Mouse (Mus musculus): ENCODE data around the gene Apof. TPM values are rescaled to one million over a fixed set of nuclear protein-coding genes. Genes with fewer than 3 reads are reported as not detected.

The Apof gene
- total RNA-seq, 2 experiments from 2014 or later, result 0.20 TPM; not detected in 1

- DNase-seq, result no peak
Measured at GRCm38 (mm10) chr10:128298702-128299171, 30.3 kb downstream of the Apof start, which contains the start of gene Il23a. Il23a (minus strand) TSS chr10:128298752.

- DNase-seq, result no peak
Measured at GRCm38 (mm10) chr10:128302357-128302756, 33.9 kb downstream of the Apof start.

GRCm38 (mm10) chr10:128302785-128303125, 34.3 kb downstream of the Apof start:
- peak; percentile 33 for DNase-seq

GRCm38 (mm10) chr10:128303126-128304021, 34.9 kb downstream of the Apof start, which contains the start of gene Pan2:
Pan2 (plus strand) TSS chr10:128303335.
- peak; percentile 96 for DNase-seq

- no peak for DNase-seq
Measured at GRCm38 (mm10) chr10:128309654-128310053, 41.2 kb downstream of the Apof start.

- peak; percentile 31 for DNase-seq
Measured at GRCm38 (mm10) chr10:128310177-128310576, 41.7 kb downstream of the Apof start.

GRCm38 (mm10) chr10:128310902-128311301, 42.4 kb downstream of the Apof start:
- DNase-seq, result no peak

GRCm38 (mm10) chr10:128315578-128315977, 47.1 kb downstream of the Apof start:
- DNase-seq, result no peak

Other genes starting within 250 kb of the Apof start
- gene Naca, start 233.1 kb upstream of the Apof start, total RNA-seq (2021), result 100 to 1,000 TPM; 517 to 566 TPM
- gene Ptges3, start 209.7 kb upstream of the Apof start, total RNA-seq (2021), result 10 to 100 TPM; 76.1 to 84.5 TPM
- 1,000 to 10,000 TPM; 3,585 to 4,036 TPM for gene Atp5b, start 185.4 kb upstream of the Apof start, total RNA-seq (2021)
- gene Baz2a, start 177.1 kb upstream of the Apof start, total RNA-seq (2021), result 10 to 100 TPM; 16.1 to 22.7 TPM
- gene Rbms2, start 88.4 kb upstream of the Apof start, total RNA-seq (2021), result 10 to 100 TPM; 64.2 to 65.3 TPM
- gene Gls2, start 74.2 kb upstream of the Apof start, total RNA-seq (2021), result 1 to 10 TPM; 1.1 to 1.4 TPM
- gene Spryd4, start 56.9 kb upstream of the Apof start, total RNA-seq (2021), result 10 to 100 TPM; 36.9 to 37.7 TPM
- not detected for gene Mip, start 42.8 kb upstream of the Apof start, total RNA-seq (2021)
- 1 to 10 TPM; 7.5 to 8.8 TPM for gene Timeless, start 36.6 kb upstream of the Apof start, total RNA-seq (2021)
- under 1 TPM; 0.14 to 0.20 TPM for gene Apon, start 14.6 kb upstream of the Apof start, total RNA-seq (2021)
- 1 to 10 TPM; 5.9 to 7.6 TPM for gene Stat2, start 1.9 kb downstream of the Apof start, total RNA-seq (2021)
- not detected for gene Il23a, start 30.1 kb downstream of the Apof start, total RNA-seq (2021)
- 10 to 100 TPM in 1 of 2 experiments, 1 to 10 TPM in 1; 10.0 to 13.9 TPM for gene Pan2, start 34.7 kb downstream of the Apof start, total RNA-seq (2021)
- gene Cnpy2, start 53.8 kb downstream of the Apof start, total RNA-seq (2021), result 10 to 100 TPM; 62.5 to 71.7 TPM
- 100 to 1,000 TPM; 483 to 549 TPM for gene Cs, start 69.1 kb downstream of the Apof start, total RNA-seq (2021)
- gene Coq10a, start 100.3 kb downstream of the Apof start, total RNA-seq (2021), result 100 to 1,000 TPM; 170 to 198 TPM
- 10 to 100 TPM; 47.3 to 50.9 TPM for gene Ankrd52, start 108.4 kb downstream of the Apof start, total RNA-seq (2021)
- not detected for gene Slc39a5, start 132.6 kb downstream of the Apof start, total RNA-seq (2021)
- 10 to 100 TPM; 50.7 to 51.3 TPM for gene Nabp2, start 142.8 kb downstream of the Apof start, total RNA-seq (2021)
- 10 to 100 TPM; 16.4 to 19.1 TPM for gene Rnf41, start 143.0 kb downstream of the Apof start, total RNA-seq (2021)
- 10 to 100 TPM; 47.0 to 62.8 TPM for gene Smarcc2, start 190.6 kb downstream of the Apof start, total RNA-seq (2021)
- gene Myl6, start 225.5 kb downstream of the Apof start, total RNA-seq (2021), result 100 to 1,000 TPM; 305 to 356 TPM
- 100 to 1,000 TPM in 1 of 2 experiments, 10 to 100 TPM in 1; 68.8 to 101 TPM for gene Myl6b, start 230.0 kb downstream of the Apof start, total RNA-seq (2021)

All from gastrocnemius, postnatal 10 days (tissue).